Mouse (Mus musculus) hindbrain, embryonic 13.5 days (tissue): ENCODE data around the gene Ism1. TPM values are rescaled to one million over a fixed set of nuclear protein-coding genes. Genes with fewer than 3 reads are reported as not detected.
A peak's percentile ranks its signal among the peaks of the same experiment; 100 is the strongest.

ENCODE experiments used
- ATAC-seq: fragments of 200-750 bp; cut with Nextera tagmentation; 2 replicates; pipeline ENCODE4 v1.8.0; 2017; ENCODE audit warnings: moderate TSS enrichment; ENCODE audit not compliant: low FRiP score
- H3K27ac ChIP-seq: fragments of 300-500 bp; sonication (generic); 2 replicates; pipeline ENCODE4 v1.5.1; 2015; ENCODE audit warnings: inconsistent platforms, mild to moderate bottlenecking, moderate library complexity
- H3K27me3 ChIP-seq: fragments of 300-500 bp; sonication (generic); 2 replicates; pipeline ENCODE4 v1.6.1; 2015; ENCODE audit warnings: mild to moderate bottlenecking, inconsistent platforms
- H3K36me3 ChIP-seq: fragments of 300-500 bp; sonication (generic); 2 replicates; pipeline ENCODE4 v1.6.1; 2015; ENCODE audit warnings: mild to moderate bottlenecking, inconsistent platforms
- H3K4me1 ChIP-seq: fragments of 300-500 bp; sonication (generic); replicated peaks from 2 replicates; pipeline ENCODE4 v1.6.1; 2015; ENCODE audit warnings: inconsistent platforms
- H3K4me2 ChIP-seq: fragments of 300-500 bp; sonication (generic); 2 replicates; pipeline ENCODE4 v1.6.1; 2015; ENCODE audit warnings: inconsistent platforms, mild to moderate bottlenecking, moderate library complexity
- H3K4me3 ChIP-seq: fragments of 300-500 bp; sonication (generic); 2 replicates; pipeline ENCODE4 v1.5.1; 2015; ENCODE audit warnings: mild to moderate bottlenecking, inconsistent platforms
- H3K9ac ChIP-seq: fragments of 300-500 bp; sonication (generic); 2 replicates; pipeline ENCODE4 v1.6.1; 2015; ENCODE audit warnings: mild to moderate bottlenecking, inconsistent platforms
- H3K9me3 ChIP-seq: fragments of 300-500 bp; sonication (generic); 2 replicates; pipeline ENCODE4 v1.6.1; 2016; ENCODE audit warnings: inconsistent platforms
- WGBS: fragments of 180-500 bp; shearing (Covaris S2); methylation state at CpG from one replicate; pipeline ENCODE4 v1.1.7; 2015; 5-methylcytosine and 5-hydroxymethylcytosine counted together
- polyA plus RNA-seq: library from polyadenylated mRNA; unstranded; fragments of >200 nt; fragmentation: Nextera tagmentation; extraction: Ambion mirVana; gene quantifications from 2 replicates; pipeline ENCODE4 v1.2.1, GENCODE M21; 2015

The Ism1 gene
- 0.73 and 0.85 TPM in 2 replicates for polyA plus RNA-seq

- WGBS, result under 1% methylated on average over 31 of the region's 39 CpGs
- peaks cover 34% of the 10 kb centered on the region for H3K27me3 ChIP-seq
- H3K4me1 ChIP-seq, result peaks cover 21% of the 10 kb centered on the region
- H3K4me3 ChIP-seq, result peak within 1 kb of the TSS; percentile 89
- H3K9ac ChIP-seq, result peak within 1 kb of the TSS; percentile 85
- H3K36me3 ChIP-seq, result no peaks in the 10 kb centered on the region
- H3K4me2 ChIP-seq, result peak within 1 kb of the TSS; percentile 100
- H3K9me3 ChIP-seq, result no peaks in the 10 kb centered on the region
- peak; percentile 75 for ATAC-seq
- peak within 1 kb of the TSS; percentile 86 for H3K27ac ChIP-seq
These were observed at the start of gene Ism1 for GRCm38 (mm10) chr2:139677809-139678274. Gene Ism1 (plus strand): TSS chr2:139678178.

GRCm38 (mm10) chr2:139628731-139629130 is 49.2 kb upstream of the Ism1 start:
- H3K4me2 ChIP-seq, result no peak overlapping the region
- ATAC-seq, result no peak
- H3K4me1 ChIP-seq, result no peaks in the 10 kb centered on the region
- no peaks in the 10 kb centered on the region for H3K27me3 ChIP-seq
- no peak overlapping the region for H3K27ac ChIP-seq
- H3K36me3 ChIP-seq, result no peaks in the 10 kb centered on the region
- WGBS, result 89% methylated on average over 4 of the region's 4 CpGs
- H3K4me3 ChIP-seq, result no peak overlapping the region
- no peak overlapping the region for H3K9ac ChIP-seq
- H3K9me3 ChIP-seq, result no peaks in the 10 kb centered on the region

DNA sequence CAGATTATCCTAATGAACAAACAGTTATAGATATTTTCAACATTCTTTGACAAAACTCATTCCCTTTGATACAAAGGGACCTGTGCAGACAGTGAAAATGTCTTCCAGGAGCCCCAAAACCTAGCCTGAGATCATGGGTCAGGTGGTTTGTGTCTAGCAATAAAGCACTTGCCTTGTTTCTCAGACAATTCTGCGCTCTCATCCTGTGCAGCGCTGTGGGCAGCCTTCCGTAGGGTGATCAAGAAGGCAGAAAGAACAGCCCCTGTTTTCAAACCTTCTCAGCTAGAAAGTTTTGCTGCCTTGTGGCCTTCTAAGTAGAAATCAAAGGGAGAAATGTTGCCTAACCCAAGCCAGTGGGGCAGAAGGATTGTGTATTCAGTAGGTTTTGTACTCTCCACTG is 48.3 kb upstream of the Ism1 start:
- H3K4me1 ChIP-seq, result no peaks in the 10 kb centered on the region
- no peak overlapping the region for H3K4me3 ChIP-seq
- ATAC-seq, result no peak
- H3K4me2 ChIP-seq, result no peak overlapping the region
- no peak overlapping the region for H3K9ac ChIP-seq
- 81% methylated on average over 3 of the region's 3 CpGs for WGBS
- H3K27ac ChIP-seq, result no peak overlapping the region
- H3K27me3 ChIP-seq, result no peaks in the 10 kb centered on the region
- H3K36me3 ChIP-seq, result no peaks in the 10 kb centered on the region
- no peaks in the 10 kb centered on the region for H3K9me3 ChIP-seq

DNA sequence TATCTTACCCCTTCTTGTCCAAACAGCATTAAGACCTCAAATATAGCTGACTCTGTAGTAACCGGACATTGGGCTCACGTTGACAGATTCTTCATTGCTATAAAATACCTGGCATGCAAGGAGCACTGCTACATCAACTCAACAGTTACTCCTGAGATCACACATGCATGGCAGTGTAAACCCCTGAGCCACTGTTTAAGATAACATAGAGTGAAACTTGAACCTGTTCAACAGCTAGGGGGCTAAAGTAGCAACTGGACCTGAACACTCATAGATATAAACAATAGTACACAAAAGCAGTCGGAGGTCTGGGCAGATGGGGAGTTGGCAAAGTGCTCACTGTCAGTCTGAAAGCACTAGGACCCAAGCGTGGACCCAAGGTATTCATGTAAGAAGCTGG is 43.5 kb upstream of the Ism1 start:
- Histone ChIP-seq H3K27me3 (no peaks in the 10 kb centered on the region), H3K4me2 (no peak overlapping the region), H3K4me3 (no peak overlapping the region), H3K36me3 (no peaks in the 10 kb centered on the region), H3K27ac (no peak overlapping the region), H3K9ac (no peak overlapping the region), H3K9me3 (no peaks in the 10 kb centered on the region), H3K4me1 (no peaks in the 10 kb centered on the region)
- WGBS, result 83% methylated on average over 4 of the region's 4 CpGs
- ATAC-seq, result no peak

DNA sequence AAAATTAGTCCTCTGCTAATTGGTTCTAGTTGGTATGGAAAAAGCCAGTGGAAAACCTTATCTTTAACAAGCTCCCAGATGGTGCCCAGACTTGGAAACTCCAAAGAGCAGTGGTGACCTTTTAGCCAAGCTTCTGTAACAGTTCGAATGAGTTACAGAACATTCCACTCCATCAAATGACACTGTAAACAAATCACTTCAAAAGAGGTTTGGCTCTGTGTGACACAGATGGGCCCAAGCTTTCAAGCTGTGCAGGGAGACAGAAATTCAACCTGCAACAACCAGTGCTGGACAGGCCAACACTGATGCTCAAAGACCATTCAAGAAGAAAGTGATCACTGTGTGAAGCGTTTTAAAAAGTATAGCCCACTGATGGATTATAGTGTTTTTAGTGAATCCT is 40.1 kb upstream of the Ism1 start:
- H3K4me3 ChIP-seq, result no peak overlapping the region
- H3K36me3 ChIP-seq, result no peaks in the 10 kb centered on the region
- H3K27me3 ChIP-seq, result no peaks in the 10 kb centered on the region
- 35% methylated on average over 2 of the region's 2 CpGs for WGBS
- H3K9me3 ChIP-seq, result no peaks in the 10 kb centered on the region
- no peaks in the 10 kb centered on the region for H3K4me1 ChIP-seq
- no peak overlapping the region for H3K4me2 ChIP-seq
- no peak for ATAC-seq
- H3K27ac ChIP-seq, result no peak overlapping the region
- H3K9ac ChIP-seq, result no peak overlapping the region

- no peak for ATAC-seq
- H3K4me1 ChIP-seq, result no peaks in the 10 kb centered on the region
- 57% methylated on average over 7 of the region's 7 CpGs for WGBS
- H3K36me3 ChIP-seq, result no peaks in the 10 kb centered on the region
- H3K27ac ChIP-seq, result no peak overlapping the region
- no peaks in the 10 kb centered on the region for H3K27me3 ChIP-seq
- H3K4me2 ChIP-seq, result no peak overlapping the region
- no peaks in the 10 kb centered on the region for H3K9me3 ChIP-seq
- no peak overlapping the region for H3K9ac ChIP-seq
- H3K4me3 ChIP-seq, result no peak overlapping the region
These were observed 36.1 kb upstream of the Ism1 start for GRCm38 (mm10) chr2:139641757-139642385.

GRCm38 (mm10) chr2:139649518-139649917 is 28.5 kb upstream of the Ism1 start:
- H3K9ac ChIP-seq, result no peak overlapping the region
- ATAC-seq, result peak; percentile 84
- H3K4me2 ChIP-seq, result no peak overlapping the region
- H3K27me3 ChIP-seq, result no peaks in the 10 kb centered on the region
- peaks cover 7% of the 10 kb centered on the region; the same call in 1 of the 2 replicates for H3K4me1 ChIP-seq
- H3K27ac ChIP-seq, result peak overlapping the region; percentile 66
- H3K4me3 ChIP-seq, result no peak overlapping the region
- WGBS, result 78% methylated on average over 3 of the region's 3 CpGs
- no peaks in the 10 kb centered on the region for H3K9me3 ChIP-seq
- H3K36me3 ChIP-seq, result no peaks in the 10 kb centered on the region

- H3K4me3 ChIP-seq, result no peak overlapping the region
- WGBS, result 56% methylated on average over 4 of the region's 4 CpGs
- ATAC-seq, result peak; percentile 78
These were observed 21.2 kb upstream of the Ism1 start for GRCm38 (mm10) chr2:139656750-139657149.

DNA sequence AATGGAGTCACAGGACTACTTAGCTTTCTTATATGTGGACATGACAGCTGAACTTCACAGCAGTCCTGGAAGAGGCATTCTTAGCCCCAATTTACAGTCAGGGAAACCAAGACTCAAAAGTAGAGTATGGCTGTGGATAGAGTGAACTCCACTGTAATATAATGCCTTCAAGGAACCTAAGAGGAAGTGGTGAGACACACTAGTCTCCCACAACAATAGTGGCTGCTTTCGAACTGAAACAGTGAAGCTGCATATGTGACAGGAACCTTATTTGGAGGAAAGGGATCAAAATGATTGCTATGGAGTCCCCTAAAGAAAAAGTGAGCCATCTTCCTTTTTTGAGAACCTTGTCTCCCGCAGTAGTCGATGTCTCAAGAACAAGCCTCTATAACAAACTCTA is 6.1 kb upstream of the Ism1 start:
- no peak overlapping the region for H3K9ac ChIP-seq
- H3K27ac ChIP-seq, result no peak overlapping the region
- H3K9me3 ChIP-seq, result no peaks in the 10 kb centered on the region
- no peak overlapping the region for H3K4me3 ChIP-seq
- ATAC-seq, result no peak
- peaks cover 8% of the 10 kb centered on the region for H3K4me1 ChIP-seq
- WGBS, result 89% methylated on average over 3 of the region's 3 CpGs
- H3K36me3 ChIP-seq, result no peaks in the 10 kb centered on the region
- H3K27me3 ChIP-seq, result peaks cover 19% of the 10 kb centered on the region
- no peak overlapping the region for H3K4me2 ChIP-seq

More at GRCm38 (mm10) chr2:139656750-139657149, 21.2 kb upstream of the Ism1 start:
- Histone ChIP-seq H3K9me3 (no peaks in the 10 kb centered on the region), H3K27me3 (no peaks in the 10 kb centered on the region), H3K4me2 (no peak overlapping the region), H3K36me3 (no peaks in the 10 kb centered on the region), H3K27ac (no peak overlapping the region), H3K4me1 (peaks cover 6% of the 10 kb centered on the region), H3K9ac (no peak overlapping the region)

DNA sequence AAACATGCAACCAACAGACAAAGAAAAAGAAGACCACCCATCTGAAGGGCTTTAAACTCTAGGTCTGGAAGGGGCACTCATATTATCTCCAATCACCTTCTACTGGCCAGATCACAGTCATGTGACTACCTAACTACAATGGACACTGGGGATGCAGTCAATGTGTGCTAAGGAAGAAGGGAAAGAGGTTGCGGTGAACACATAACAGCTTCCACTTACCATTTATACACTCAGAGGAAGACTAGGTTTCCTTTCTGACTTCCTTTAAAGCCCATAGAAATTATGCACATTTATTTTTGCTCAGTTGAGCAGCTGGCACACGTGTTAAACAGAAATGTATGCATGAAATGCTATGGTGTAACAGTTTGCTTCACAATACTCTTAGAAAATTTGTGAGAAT is 5.6 kb upstream of the Ism1 start:
- Histone ChIP-seq H3K4me3 (no peak overlapping the region), H3K9ac (no peak overlapping the region), H3K4me1 (peaks cover 11% of the 10 kb centered on the region), H3K27ac (no peak overlapping the region), H3K36me3 (no peaks in the 10 kb centered on the region), H3K27me3 (peaks cover 22% of the 10 kb centered on the region), H3K9me3 (no peaks in the 10 kb centered on the region), H3K4me2 (no peak overlapping the region)
- 71% methylated on average over 2 of the region's 2 CpGs for WGBS
- ATAC-seq, result no peak

- Histone ChIP-seq H3K4me2 (peak overlapping the region; percentile 100), H3K4me3 (peak overlapping the region; percentile 89), H3K4me1 (peaks cover 21% of the 10 kb centered on the region), H3K27ac (0 out of 2 replicates have a peak overlapping the region, but pooled peaks have one; percentile 86), H3K27me3 (peaks cover 34% of the 10 kb centered on the region), H3K36me3 (no peaks in the 10 kb centered on the region), H3K9ac (peak overlapping the region; percentile 85), H3K9me3 (no peaks in the 10 kb centered on the region)
- 1% methylated on average over 52 of the region's 52 CpGs for WGBS
- ATAC-seq, result peak; percentile 65
These were observed 764 bp upstream of the Ism1 start for GRCm38 (mm10) chr2:139677065-139677762.

DNA sequence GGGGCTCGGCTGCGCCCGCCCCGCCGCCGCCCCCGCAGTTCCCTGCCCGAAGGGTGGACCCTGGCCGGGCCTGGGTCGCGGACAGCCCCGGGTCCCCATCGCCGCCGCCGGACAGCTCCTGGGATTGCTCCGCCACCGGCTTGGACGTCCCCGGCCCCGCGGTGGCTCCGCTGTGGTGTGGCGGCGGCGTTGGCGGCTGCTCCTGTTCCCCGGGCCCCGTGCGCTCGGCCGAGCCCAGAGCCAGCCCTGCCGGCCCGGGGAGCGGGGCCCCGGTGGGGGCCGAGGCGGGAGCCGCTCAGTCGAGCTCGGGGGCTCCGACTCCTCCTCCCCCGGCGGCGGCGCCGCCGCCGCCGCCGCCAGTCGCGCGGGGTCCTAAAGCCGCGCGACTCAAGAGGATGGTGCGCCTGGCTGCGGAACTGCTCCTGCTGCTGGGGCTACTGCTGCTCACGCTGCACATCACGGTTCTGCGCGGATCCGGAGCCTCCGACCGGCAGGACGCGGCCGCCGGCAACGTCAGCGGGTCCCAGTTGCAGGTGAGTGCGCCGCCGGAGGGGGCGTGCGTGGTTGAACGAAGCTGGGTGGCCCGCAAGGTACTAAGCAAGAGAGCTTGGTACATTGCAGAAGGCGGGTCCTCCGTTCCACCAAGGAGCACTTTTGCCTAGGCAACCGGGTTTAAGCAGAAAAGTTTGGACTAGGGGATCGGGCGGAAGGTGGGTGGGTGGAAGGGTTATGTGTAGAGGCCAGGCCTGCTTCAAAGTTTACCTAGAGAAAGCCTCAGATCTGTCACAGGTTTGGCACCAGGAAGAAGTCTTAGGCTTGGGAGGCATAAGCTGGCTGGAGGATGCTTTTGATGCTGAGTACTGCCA is 530 bp downstream of the Ism1 start:
- Histone ChIP-seq H3K4me3 (peak overlapping the region; percentile 89), H3K9me3 (no peaks in the 10 kb centered on the region), H3K27ac (peak overlapping the region; percentile 86), H3K4me2 (peak overlapping the region; percentile 100), H3K27me3 (peaks cover 34% of the 10 kb centered on the region), H3K9ac (peak overlapping the region; percentile 85), H3K4me1 (peaks cover 21% of the 10 kb centered on the region), H3K36me3 (no peaks in the 10 kb centered on the region)
- ATAC-seq, result peak; percentile 92
- under 1% methylated on average over 61 of the region's 84 CpGs for WGBS
